Mouse (Mus musculus): Measurements from ENCODE around the gene Arhgef26. TPM values are rescaled to one million over a fixed set of nuclear protein-coding genes. Genes with fewer than 3 reads are reported as not detected.

Gene Arhgef26
- polyA plus RNA-seq, 1 experiment from 2014 or later = 0.46 TPM

DNA sequence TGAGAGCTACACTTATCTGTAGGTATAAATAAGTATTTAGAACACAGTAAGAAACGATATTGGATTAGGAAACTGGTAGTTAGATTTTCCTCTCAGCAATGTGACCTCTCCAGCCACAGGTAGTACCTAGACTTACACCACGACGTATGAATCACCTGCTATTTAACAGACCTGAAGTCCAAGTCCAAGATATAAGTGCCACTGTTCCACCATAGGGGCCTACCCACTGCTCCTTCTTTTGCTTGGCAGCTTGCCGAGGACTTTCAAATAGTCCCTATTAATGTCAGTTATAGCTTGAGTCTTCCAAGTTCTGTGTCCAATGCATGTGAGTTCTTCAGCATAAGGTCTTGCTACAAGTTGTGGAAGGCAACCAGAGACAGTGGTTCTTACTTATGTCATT, 76.8 kb downstream of the Arhgef26 start:
- Histone ChIP-seq H3K4me1 (replicated peaks) (no peaks in the 10 kb centered on the region), H3K9me3 (replicated peaks) (no peaks in the 10 kb centered on the region), H3K9ac (no peak overlapping the region), H3K27ac (no peak overlapping the region), H3K36me3 (no peaks in the 10 kb centered on the region), H3K4me2 (no peak overlapping the region), H3K4me3 (replicated peaks) (no peak overlapping the region), H3K27me3 (no peaks in the 10 kb centered on the region)
- ATAC-seq (ENCODE audit: low read depth) (no peak), DNase-seq (no peak)
- WGBS (ENCODE audit: insufficient replicate concordance) = 70% methylated on average over 4 of the region's 4 CpGs

DNA sequence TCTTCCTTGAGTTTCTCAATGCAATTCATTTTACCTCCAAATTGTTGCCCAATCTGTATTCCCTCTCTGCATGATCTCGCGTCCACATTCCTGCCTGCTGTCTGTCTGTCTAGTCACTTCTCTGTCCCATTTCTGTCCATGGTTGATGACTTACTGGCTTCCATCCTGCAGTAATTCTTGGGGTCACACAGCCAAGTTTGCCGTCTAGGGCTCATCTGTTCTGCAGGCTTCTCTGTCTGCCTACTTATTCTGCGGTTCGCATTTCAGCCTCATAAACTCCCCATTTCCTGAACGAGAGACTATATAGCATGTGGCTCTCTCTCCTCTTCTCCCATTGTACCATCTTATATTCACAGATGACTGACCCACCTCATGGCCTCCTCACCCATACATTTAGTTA, 79.3 kb downstream of the Arhgef26 start:
- no peaks in the 10 kb centered on the region for H3K4me1 ChIP-seq (replicated peaks)
- H3K4me2 ChIP-seq = no peak overlapping the region
- no peak overlapping the region for H3K4me3 ChIP-seq (replicated peaks)
- DNase-seq (no peak), ATAC-seq (ENCODE audit: low read depth) (no peak)
- H3K9ac ChIP-seq = no peak overlapping the region
- no peaks in the 10 kb centered on the region for H3K27me3 ChIP-seq
- no peaks in the 10 kb centered on the region for H3K9me3 ChIP-seq (replicated peaks)
- no peak overlapping the region for H3K27ac ChIP-seq
- no peaks in the 10 kb centered on the region for H3K36me3 ChIP-seq
- 85% methylated on average over 6 of the region's 6 CpGs for WGBS (ENCODE audit: insufficient replicate concordance)

DNA sequence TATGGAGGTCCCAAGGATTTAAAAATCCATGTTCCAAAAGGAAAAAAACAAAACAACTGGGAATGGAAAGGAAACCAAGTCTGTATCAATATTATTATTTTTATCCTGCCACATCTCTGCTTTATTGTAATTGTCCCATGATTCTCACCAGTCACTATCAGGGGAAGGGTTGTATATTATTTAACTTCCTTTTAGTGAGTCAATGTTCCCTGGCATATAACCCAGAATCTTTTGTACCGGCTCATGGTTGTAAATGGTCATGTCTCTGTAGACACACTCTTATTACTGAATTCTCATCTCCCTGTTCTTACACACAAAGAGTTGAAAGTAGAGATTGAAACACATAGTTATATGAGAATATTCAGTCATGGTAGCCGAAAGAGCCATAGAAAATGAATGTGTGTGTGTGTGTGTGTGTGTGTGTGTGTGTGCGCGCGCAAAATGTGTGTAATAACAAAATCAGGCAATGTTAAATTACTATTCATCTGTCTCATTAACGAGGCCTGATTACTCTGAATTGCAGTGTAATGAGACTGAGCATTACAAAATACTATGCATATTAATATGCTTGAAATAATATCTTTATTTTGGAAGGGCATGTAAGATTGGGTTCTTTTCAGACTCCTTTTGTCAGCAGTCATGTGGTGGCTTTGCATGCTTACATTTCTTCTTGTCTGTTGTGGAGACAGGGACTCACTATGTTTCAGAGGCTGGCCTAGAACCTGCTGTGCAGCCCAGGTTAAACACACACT, 80.4 kb downstream of the Arhgef26 start:
- H3K27ac ChIP-seq = no peak overlapping the region
- H3K4me3 ChIP-seq (replicated peaks) = no peak overlapping the region
- no peak overlapping the region for H3K9ac ChIP-seq
- no peaks in the 10 kb centered on the region for H3K36me3 ChIP-seq
- no peak overlapping the region for H3K4me2 ChIP-seq
- H3K27me3 ChIP-seq = no peaks in the 10 kb centered on the region
- DNase-seq = no peak
- H3K9me3 ChIP-seq (replicated peaks) = no peaks in the 10 kb centered on the region
- no peaks in the 10 kb centered on the region for H3K4me1 ChIP-seq (replicated peaks)
- 76% methylated on average over 6 of the region's 6 CpGs for WGBS (ENCODE audit: insufficient replicate concordance)
- no peak for ATAC-seq (ENCODE audit: low read depth)

DNA sequence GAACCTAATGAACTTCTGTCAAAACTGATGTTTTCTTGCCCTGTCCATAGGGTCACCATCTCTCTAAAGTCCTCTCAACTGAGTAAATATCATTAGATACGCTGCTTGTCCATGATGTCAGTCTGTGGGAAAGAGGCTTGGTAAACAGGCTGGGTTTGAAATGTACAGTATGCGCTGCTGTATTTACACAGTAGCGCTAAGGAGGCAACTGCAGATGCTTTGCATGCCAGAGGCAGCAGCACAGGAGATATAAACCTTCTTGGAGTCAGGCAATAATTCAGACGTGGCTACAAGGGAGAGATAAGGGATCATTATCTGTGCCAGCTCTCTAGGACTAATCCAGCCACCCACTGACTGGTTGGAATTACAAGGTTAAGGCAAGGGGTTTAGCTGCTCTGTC, 95.5 kb downstream of the Arhgef26 start:
- no peaks in the 10 kb centered on the region for H3K27me3 ChIP-seq
- WGBS (ENCODE audit: insufficient replicate concordance) = 60% methylated on average over 4 of the region's 4 CpGs
- H3K4me2 ChIP-seq = no peak overlapping the region
- no peak overlapping the region for H3K27ac ChIP-seq
- no peak overlapping the region for H3K9ac ChIP-seq
- H3K9me3 ChIP-seq (replicated peaks) = no peaks in the 10 kb centered on the region
- H3K36me3 ChIP-seq = no peaks in the 10 kb centered on the region
- no peaks in the 10 kb centered on the region for H3K4me1 ChIP-seq (replicated peaks)
- ATAC-seq (ENCODE audit: low read depth) (no peak), DNase-seq (no peak)
- H3K4me3 ChIP-seq (replicated peaks) = no peak overlapping the region

DNA sequence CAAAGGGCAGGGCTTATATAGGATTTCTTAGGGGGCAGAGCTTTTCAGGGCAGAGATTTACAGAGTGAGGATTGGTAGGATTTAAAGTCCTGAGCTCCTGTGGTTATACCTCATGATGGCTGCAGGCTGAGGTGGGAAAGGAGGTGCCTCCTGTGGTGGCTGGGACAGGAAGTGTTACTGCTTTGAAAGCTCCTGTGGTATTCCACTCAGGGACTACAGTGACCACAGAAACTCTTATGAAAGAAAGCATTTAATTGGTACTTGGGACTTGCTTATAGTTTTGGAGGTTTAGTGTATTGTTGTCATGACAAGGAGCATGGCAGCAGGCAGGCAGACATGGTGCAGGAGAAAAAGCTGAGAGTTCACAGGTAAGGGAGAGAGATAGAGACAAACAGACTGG, 97.8 kb downstream of the Arhgef26 start:
- Histone ChIP-seq H3K9me3 (replicated peaks) (no peaks in the 10 kb centered on the region), H3K4me2 (no peak overlapping the region), H3K4me3 (replicated peaks) (no peak overlapping the region), H3K36me3 (no peaks in the 10 kb centered on the region), H3K27me3 (no peaks in the 10 kb centered on the region), H3K9ac (no peak overlapping the region), H3K27ac (no peak overlapping the region), H3K4me1 (replicated peaks) (no peaks in the 10 kb centered on the region)
- no peak for ATAC-seq (ENCODE audit: low read depth)
- no peak for DNase-seq

DNA sequence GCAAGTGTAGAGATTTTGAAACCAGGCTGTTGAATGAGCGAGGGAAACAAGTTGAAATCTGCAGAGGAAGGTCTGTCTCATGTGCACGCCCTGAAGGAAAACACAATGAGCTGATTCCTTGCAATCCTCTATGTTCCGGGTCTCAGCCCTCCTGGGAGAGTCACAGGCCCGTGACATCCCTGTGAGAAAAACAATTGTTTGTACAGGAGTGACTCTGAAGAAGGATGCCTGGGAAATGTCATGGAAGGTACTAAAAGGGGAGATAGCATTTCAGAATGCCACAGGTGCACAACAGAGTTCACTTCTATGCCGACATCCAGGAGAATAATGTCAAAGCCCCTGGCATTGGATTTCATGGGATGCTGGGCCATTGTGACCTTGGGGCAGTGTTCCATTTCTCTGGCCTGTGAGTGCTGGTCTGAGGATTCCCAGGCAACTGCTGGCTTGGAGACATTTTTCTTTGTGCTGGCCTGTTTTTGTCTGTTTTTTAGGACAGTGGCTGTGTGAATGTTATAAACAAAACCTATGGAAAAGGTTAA, 102.4 kb downstream of the Arhgef26 start:
- H3K4me3 ChIP-seq (replicated peaks) = no peak overlapping the region
- WGBS (ENCODE audit: insufficient replicate concordance) = 60% methylated on average over 5 of the region's 5 CpGs
- H3K4me2 ChIP-seq = no peak overlapping the region
- H3K27me3 ChIP-seq = no peaks in the 10 kb centered on the region
- ATAC-seq (ENCODE audit: low read depth) = no peak
- no peak overlapping the region for H3K27ac ChIP-seq
- H3K9ac ChIP-seq = no peak overlapping the region
- no peaks in the 10 kb centered on the region for H3K9me3 ChIP-seq (replicated peaks)
- no peaks in the 10 kb centered on the region for H3K4me1 ChIP-seq (replicated peaks)
- H3K36me3 ChIP-seq = no peaks in the 10 kb centered on the region
- no peak for DNase-seq

DNA sequence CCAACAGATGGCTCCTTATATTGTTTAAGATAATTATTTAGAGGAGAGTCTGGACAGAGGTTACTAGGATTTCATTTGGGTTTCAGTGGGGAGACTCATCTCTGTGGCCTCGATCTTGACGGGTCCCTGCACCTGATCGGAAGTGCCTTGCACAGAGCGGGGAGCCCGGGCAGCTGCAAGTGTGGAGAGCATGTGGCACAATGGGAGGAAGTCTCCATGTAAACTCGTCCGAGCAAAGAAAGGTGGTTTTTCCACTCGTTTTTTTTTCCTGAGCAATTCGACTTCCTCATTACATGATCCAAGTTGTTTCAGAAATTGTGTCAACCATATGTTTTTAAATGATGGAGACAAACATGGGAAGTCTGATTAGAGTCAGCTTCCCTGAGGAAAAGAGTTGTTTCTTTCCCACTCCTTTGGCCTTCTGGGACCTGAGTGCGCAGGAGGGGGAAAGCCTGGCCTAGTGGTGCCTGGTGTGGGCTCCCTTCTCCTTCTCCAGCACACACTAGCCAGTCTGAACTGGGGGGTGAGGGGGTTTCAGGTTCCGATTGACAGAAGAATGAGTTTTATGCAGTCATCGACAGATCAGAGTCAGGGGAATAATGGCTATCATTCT, 105.5 kb downstream of the Arhgef26 start:
- H3K4me3 ChIP-seq (replicated peaks) = no peak overlapping the region
- DNase-seq = no peak
- no peak overlapping the region for H3K9ac ChIP-seq
- H3K9me3 ChIP-seq (replicated peaks) = no peaks in the 10 kb centered on the region
- 44% methylated on average over 12 of the region's 12 CpGs for WGBS (ENCODE audit: insufficient replicate concordance)
- no peaks in the 10 kb centered on the region for H3K4me1 ChIP-seq (replicated peaks)
- no peaks in the 10 kb centered on the region for H3K27me3 ChIP-seq
- ATAC-seq (ENCODE audit: low read depth) = no peak
- no peaks in the 10 kb centered on the region for H3K36me3 ChIP-seq
- no peak overlapping the region for H3K4me2 ChIP-seq
- H3K27ac ChIP-seq = no peak overlapping the region

DNA sequence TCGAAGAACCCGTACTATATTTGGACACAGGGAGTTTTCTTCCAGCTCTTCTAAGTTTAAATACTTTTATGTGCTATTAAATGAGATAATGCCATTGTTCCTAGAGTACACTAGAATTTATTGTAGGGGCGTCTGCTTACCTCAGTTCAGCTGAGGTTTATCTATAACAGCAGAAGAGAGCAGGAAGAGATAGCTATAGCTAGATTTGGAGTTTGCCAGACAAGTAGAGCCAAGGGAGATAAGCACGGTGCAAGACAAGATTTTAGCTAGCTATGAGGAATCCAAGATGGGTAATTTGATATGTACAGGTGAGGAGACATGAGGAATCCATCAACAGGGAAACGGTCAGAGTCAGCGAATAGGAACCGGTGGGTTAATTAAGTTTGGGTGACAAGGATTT, 108.1 kb downstream of the Arhgef26 start:
- DNase-seq (no peak), ATAC-seq (ENCODE audit: low read depth) (no peak)
- no peaks in the 10 kb centered on the region for H3K9me3 ChIP-seq (replicated peaks)
- H3K4me2 ChIP-seq = no peak overlapping the region
- H3K36me3 ChIP-seq = no peaks in the 10 kb centered on the region
- no peaks in the 10 kb centered on the region for H3K4me1 ChIP-seq (replicated peaks)
- H3K27ac ChIP-seq = no peak overlapping the region
- no peak overlapping the region for H3K4me3 ChIP-seq (replicated peaks)
- WGBS (ENCODE audit: insufficient replicate concordance) = 67% methylated on average over 7 of the region's 7 CpGs
- H3K9ac ChIP-seq = no peak overlapping the region
- H3K27me3 ChIP-seq = no peaks in the 10 kb centered on the region

DNA sequence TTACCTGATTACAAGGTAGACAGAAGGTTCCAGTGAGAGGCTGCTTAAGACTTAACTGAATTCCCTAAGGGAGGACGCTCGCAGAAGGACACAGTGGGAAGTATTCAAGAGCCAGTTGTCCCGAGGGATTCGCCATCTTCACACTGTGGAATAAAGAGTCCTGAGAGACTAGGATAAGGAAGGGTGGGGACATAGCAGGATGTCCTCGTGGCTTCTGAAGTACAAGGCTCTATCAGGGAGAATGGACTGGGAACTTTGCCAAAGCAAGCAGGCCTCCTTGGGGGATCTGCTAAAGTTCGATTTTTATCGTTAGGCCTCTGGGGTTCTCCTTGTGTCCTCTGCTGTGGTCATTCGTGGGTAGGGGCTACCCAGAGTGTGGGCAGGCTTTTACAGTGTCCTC, 109.0 kb downstream of the Arhgef26 start:
- 64% methylated on average over 8 of the region's 8 CpGs for WGBS (ENCODE audit: insufficient replicate concordance)
- H3K4me2 ChIP-seq = no peak overlapping the region
- H3K9me3 ChIP-seq (replicated peaks) = no peaks in the 10 kb centered on the region
- DNase-seq (no peak), ATAC-seq (ENCODE audit: low read depth) (no peak)
- no peak overlapping the region for H3K9ac ChIP-seq
- no peaks in the 10 kb centered on the region for H3K27me3 ChIP-seq
- no peak overlapping the region for H3K4me3 ChIP-seq (replicated peaks)
- no peak overlapping the region for H3K27ac ChIP-seq
- H3K36me3 ChIP-seq = no peaks in the 10 kb centered on the region
- H3K4me1 ChIP-seq (replicated peaks) = no peaks in the 10 kb centered on the region

DNA sequence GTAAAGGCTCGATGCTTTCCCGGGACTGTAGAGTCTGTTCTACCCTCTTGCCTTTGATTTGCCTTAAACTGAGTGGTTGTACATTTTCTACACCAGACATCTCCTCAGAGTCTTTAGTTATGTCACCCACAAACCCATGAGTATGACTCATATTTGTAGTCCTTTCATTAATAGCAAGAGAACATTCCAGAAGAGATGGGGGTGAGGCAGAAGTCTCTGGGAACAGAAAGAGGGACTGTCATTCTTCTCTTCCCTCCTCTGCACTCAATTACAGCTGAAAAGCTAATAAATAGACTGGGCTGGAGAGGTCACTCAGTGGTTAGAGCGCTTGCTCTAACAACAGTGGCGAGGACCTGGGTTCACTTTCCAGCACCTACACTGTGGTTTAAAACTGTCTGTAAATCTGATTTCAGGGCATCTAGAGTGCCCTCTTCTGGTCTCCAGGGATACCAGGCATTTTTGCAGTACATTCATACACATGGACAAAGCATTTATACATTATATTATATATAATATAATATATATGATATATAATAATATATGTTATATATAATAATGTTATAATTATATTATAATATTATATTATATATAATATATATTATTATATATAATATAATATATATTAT, 111.8 kb downstream of the Arhgef26 start:
- ATAC-seq (ENCODE audit: low read depth) = no peak
- DNase-seq = no peak
- Histone ChIP-seq H3K4me2 (no peak overlapping the region), H3K9me3 (replicated peaks) (no peaks in the 10 kb centered on the region), H3K9ac (no peak overlapping the region), H3K4me3 (replicated peaks) (no peak overlapping the region), H3K36me3 (no peaks in the 10 kb centered on the region), H3K27ac (no peak overlapping the region), H3K4me1 (replicated peaks) (no peaks in the 10 kb centered on the region), H3K27me3 (no peaks in the 10 kb centered on the region)
- WGBS (ENCODE audit: insufficient replicate concordance) = 71% methylated on average over 4 of the region's 4 CpGs

DNA sequence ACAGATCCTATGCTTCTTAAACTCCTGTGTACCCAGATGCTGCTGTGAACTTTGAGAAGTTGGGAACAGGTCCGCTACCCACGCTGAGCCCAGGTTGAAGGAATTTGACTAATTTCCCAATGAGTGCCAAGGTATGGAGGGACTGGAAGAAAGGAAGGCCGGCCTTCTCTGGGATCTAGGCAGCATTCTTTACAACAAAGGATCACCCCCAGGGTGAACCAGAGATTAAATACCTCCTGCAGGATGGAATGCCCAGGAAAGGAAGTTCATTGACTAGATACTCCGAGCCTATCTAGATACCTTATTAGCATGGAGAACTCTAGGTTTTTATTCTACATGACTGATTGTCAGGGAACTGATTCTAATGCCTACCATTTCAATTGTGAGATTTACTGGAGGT, 114.8 kb downstream of the Arhgef26 start:
- Histone ChIP-seq H3K9ac (no peak overlapping the region), H3K27ac (no peak overlapping the region), H3K9me3 (replicated peaks) (no peaks in the 10 kb centered on the region), H3K4me3 (replicated peaks) (no peak overlapping the region), H3K4me2 (no peak overlapping the region), H3K27me3 (no peaks in the 10 kb centered on the region), H3K36me3 (no peaks in the 10 kb centered on the region), H3K4me1 (replicated peaks) (no peaks in the 10 kb centered on the region)
- no peak for ATAC-seq (ENCODE audit: low read depth)
- WGBS (ENCODE audit: insufficient replicate concordance) = 54% methylated on average over 4 of the region's 4 CpGs
- DNase-seq = no peak

DNA sequence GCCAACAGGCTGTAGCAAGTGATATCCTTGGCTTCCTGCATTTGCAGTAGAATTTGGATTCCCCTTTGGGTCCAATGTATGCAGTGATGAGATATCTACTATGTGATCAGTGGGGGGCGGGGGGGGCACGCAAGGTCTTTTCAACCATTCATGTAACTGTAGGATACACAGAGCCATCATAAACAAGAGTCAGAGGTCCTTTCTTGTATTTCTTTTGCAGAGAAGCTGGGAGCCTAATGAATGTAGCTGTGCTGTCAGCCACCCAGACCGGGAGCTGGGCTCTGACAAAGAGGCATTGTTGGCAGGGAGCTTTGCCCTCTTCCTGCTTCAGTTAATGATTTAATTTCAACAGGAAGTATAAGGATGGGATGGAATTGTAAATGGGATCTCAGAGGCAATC, 116.0 kb downstream of the Arhgef26 start:
- DNase-seq = no peak
- H3K27ac ChIP-seq = no peak overlapping the region
- no peak for ATAC-seq (ENCODE audit: low read depth)

More for the DNA sequence above, 116.0 kb downstream of the Arhgef26 start:
- no peaks in the 10 kb centered on the region for H3K27me3 ChIP-seq
- no peak overlapping the region for H3K9ac ChIP-seq
- H3K4me3 ChIP-seq (replicated peaks) = no peak overlapping the region
- H3K4me1 ChIP-seq (replicated peaks) = no peaks in the 10 kb centered on the region
- no peaks in the 10 kb centered on the region for H3K9me3 ChIP-seq (replicated peaks)
- no peak overlapping the region for H3K4me2 ChIP-seq
- 43% methylated on average over 3 of the region's 3 CpGs for WGBS (ENCODE audit: insufficient replicate concordance)
- H3K36me3 ChIP-seq = no peaks in the 10 kb centered on the region

All from liver, embryonic 13.5 days (tissue).